Mouse (Mus musculus): ENCODE results near the gene Rras2.

The Rras2 gene

GRCm38 (mm10) chr7:114129281-114129680 is 11.7 kb upstream of the Rras2 start:
- CTCF ChIA-PET: interaction anchor here in 1 of 4 experiments (0.6 kb wide), 1 partner anchor 9 kb away, joined by 10 read pairs; no protein-coding TSS in a partner anchor
- POLR2A ChIA-PET: interaction anchor here in 1 of 4 experiments (0.8 to 1.5 kb wide), 3 partner anchors 10 to 43 kb away, joined by 3 read pairs; no protein-coding TSS in a partner anchor

DNA sequence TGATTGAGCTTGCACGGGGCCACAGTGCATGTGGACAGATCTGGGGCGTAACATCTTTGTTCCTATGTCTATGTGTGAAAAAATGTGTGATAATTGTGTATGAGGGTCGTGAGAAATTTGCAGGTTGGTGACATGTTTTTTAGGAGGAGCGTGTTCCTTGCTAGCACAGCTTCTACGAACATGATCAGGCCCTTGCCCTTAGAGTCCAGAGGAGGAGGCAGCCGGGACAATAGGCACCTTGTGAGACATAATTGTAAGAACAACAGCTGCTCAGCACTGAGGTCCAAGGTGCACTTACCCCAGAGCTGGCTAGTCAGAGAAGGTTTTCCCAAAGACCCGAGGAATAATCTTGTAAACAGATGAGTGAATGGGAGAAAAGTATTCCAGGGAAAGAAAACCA is 599 bp upstream of the Rras2 start:
- POLR2A ChIA-PET: interaction anchor here (0.6 to 2.5 kb wide), 15 partner anchors 8 to 1095 kb away, joined by 3 to 12 read pairs (median 4); partner anchors contain the start of genes Pde3b (in 1 of the 4) and Psma1 (in 1 of the 4)
- CTCF ChIA-PET: no interaction called here

GRCm38 (mm10) chr7:114116711-114117351 is 750 bp downstream of the Rras2 start:
- ChIA-PET POLR2A (interaction anchor here (0.6 to 2.9 kb wide), 33 partner anchors 10 to 659 kb away, joined by 3 to 28 read pairs (median 4); partner anchors contain the start of genes Pde3b (in 1 of the 4) and Psma1 (in 1 of the 4)), CTCF (interaction anchor here in 1 of 4 experiments (0.7 kb wide), 1 partner anchor 866 kb away, joined by 5 read pairs; no protein-coding TSS in a partner anchor)

GRCm38 (mm10) chr7:114115961-114116360 is 1.6 kb downstream of the Rras2 start:
- CTCF ChIA-PET: interaction anchor here in 1 of 4 experiments (0.6 kb wide), 1 partner anchor 160 kb away, joined by 3 read pairs; the partner anchor contains the start of gene Psma1
- POLR2A ChIA-PET: interaction anchor here (0.7 to 2.9 kb wide), 22 partner anchors 9 to 68 kb away, joined by 3 to 28 read pairs (median 4); no protein-coding TSS in a partner anchor

DNA sequence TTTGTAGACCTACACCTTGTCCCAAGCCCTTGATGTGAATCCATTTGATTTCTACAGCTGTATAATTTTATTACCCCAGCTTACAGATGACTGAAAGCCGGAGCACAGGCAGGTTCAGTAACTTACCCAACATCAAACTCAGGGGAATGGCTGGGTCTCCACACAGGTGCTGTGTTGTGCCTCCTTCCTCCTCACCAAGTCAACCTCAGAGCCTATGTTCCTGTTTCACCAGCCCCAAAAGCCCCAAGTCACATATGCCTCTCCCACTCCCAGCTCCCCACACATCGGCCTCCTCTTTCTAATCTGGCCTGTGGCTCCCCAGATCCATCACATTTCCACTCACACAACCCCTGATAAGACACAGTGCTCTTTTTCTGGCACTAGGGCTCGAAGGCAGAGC is 2.6 kb downstream of the Rras2 start:
- CTCF ChIA-PET: no interaction called here
- POLR2A ChIA-PET: interaction anchor here in 3 of 4 experiments (0.6 to 2.9 kb wide), 18 partner anchors 8 to 581 kb away, joined by 3 to 28 read pairs (median 4); partner anchors contain the start of gene Psma1 (in 1 of the 3)

DNA sequence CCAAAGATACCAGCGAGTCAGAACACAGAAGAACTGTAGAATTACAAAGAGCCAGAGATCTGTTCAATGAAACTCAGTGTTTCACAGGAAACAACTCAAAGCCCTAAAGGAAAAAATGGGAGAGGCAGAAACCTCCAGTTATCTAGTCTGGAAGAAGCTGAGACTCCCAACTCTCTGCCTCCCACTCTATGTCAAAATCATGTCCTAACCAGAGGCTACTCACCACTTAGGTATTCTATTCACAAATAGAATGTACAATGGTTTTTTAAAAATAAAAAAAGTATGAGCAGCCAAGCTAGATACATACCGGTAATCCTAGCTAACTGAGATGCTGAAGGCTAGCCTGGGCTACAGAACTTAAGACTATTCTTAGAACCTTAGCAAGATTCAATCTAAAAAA is 3.3 kb downstream of the Rras2 start:
- ChIA-PET POLR2A (interaction anchor here in 2 of 4 experiments (0.9 to 2.9 kb wide), 10 partner anchors 8 to 161 kb away, joined by 3 to 28 read pairs (median 4); partner anchors contain the start of gene Psma1 (in 1 of the 2)), CTCF (no interaction called here)

- ChIA-PET CTCF (no interaction called here), POLR2A (interaction anchor here in 1 of 4 experiments (1.0 to 2.9 kb wide), 6 partner anchors 8 to 103 kb away, joined by 3 to 12 read pairs (median 5); no protein-coding TSS in a partner anchor)
These were observed 7.1 kb downstream of the Rras2 start for GRCm38 (mm10) chr7:114110500-114110899.

GRCm38 (mm10) chr7:114105886-114106285 is 11.7 kb downstream of the Rras2 start:
- ChIA-PET CTCF (interaction anchor here in 1 of 4 experiments (0.6 kb wide), 1 partner anchor 11 kb away, joined by 5 read pairs; no protein-coding TSS in a partner anchor), POLR2A (interaction anchor here in 3 of 4 experiments (0.6 to 3.5 kb wide), 11 partner anchors 9 to 149 kb away, joined by 3 to 28 read pairs (median 3); partner anchors contain the start of gene Copb1 (in 1 of the 3))

- CTCF ChIA-PET: interaction anchor here in 1 of 4 experiments (0.7 kb wide), 1 partner anchor 273 kb away, joined by 3 read pairs; no protein-coding TSS in a partner anchor
- POLR2A ChIA-PET: interaction anchor here in 3 of 4 experiments (0.9 to 1.2 kb wide), 4 partner anchors 9 to 312 kb away, joined by 3 to 4 read pairs (median 3); no protein-coding TSS in a partner anchor
These were observed 13.8 kb downstream of the Rras2 start for GRCm38 (mm10) chr7:114103629-114104347.

DNA sequence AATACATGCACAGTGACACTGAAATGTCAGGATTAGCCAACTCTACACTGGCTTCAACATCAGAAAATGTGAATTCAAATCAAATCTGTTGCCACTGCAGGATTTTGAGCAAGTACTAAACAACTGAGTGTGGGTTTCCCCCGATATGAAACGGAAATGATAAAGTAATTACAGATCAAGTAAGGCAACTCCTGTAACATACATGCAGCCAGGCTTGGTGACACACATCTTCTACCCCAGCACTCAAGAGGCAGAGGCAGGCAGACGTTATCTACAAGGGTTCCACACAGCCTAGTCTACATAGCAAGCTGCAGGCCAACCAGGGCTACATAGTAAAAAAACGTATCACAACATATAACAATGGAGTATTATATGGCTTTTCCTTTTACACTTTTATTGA is 14.4 kb downstream of the Rras2 start:
- CTCF ChIA-PET: interaction anchor here in 1 of 4 experiments (0.7 kb wide), 1 partner anchor 272 kb away, joined by 3 read pairs; no protein-coding TSS in a partner anchor
- POLR2A ChIA-PET: interaction anchor here in 1 of 4 experiments (1.2 kb wide), 1 partner anchor 37 kb away, joined by 3 read pairs; no protein-coding TSS in a partner anchor

- POLR2A ChIA-PET: interaction anchor here in 1 of 4 experiments (0.7 to 1.0 kb wide), 3 partner anchors 15 to 1408 kb away, joined by 3 to 4 read pairs (median 3); no protein-coding TSS in a partner anchor
These were observed 15.0 kb downstream of the Rras2 start for GRCm38 (mm10) chr7:114102609-114103008.

GRCm38 (mm10) chr7:114101412-114101811 is 16.2 kb downstream of the Rras2 start:
- CTCF ChIA-PET: no interaction called here
- POLR2A ChIA-PET: interaction anchor here in 2 of 4 experiments (0.6 to 1.6 kb wide), 10 partner anchors 8 to 39 kb away, joined by 3 to 9 read pairs (median 3); no protein-coding TSS in a partner anchor

More at GRCm38 (mm10) chr7:114102609-114103008, 15.0 kb downstream of the Rras2 start:
- CTCF ChIA-PET: no interaction called here

GRCm38 (mm10) chr7:114093548-114094174 is 23.9 kb downstream of the Rras2 start:
- ChIA-PET CTCF (interaction anchor here in 1 of 4 experiments (0.7 kb wide), 1 partner anchor 1874 kb away, joined by 3 read pairs; no protein-coding TSS in a partner anchor), POLR2A (interaction anchor here in 1 of 4 experiments (0.6 kb wide), 1 partner anchor 20 kb away, joined by 3 read pairs; no protein-coding TSS in a partner anchor)

DNA sequence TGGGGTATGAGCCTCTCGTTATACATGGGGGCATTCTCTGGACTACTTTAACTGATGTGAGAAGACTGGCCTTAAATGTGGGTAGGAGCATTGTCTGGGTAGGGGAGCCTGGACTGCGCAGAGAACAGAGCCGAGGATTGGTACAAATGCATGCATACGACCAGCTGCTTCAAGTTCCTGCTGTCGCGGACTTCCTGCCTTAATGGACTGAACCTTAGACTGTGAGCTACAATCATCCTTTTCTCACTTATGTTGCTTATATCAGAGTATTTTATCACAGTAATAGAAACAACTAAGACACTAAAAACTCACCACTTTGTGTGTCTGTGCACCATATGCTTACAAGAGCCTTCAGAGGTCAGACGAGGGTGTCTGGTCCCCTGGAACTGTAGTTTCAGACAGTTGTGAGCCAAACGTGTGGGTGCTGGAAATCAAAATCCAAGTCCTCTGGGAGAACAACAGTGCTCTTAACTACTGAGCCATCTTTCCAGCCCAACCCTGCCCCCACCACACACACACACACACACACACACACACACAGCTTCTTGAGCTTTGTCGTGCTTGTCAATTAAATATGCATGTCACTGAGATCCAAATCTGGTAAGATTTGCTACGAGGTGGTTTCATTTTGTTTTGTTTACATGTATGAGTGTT is 26.6 kb downstream of the Rras2 start:
- POLR2A ChIA-PET: interaction anchor here in 2 of 4 experiments (0.8 to 1.9 kb wide), 5 partner anchors 9 to 28 kb away, joined by 3 to 9 read pairs (median 4); no protein-coding TSS in a partner anchor
- CTCF ChIA-PET: no interaction called here

- ChIA-PET CTCF (no interaction called here), POLR2A (interaction anchor here in 2 of 4 experiments (0.8 to 1.6 kb wide), 3 partner anchors 8 to 26 kb away, joined by 3 to 9 read pairs (median 4); no protein-coding TSS in a partner anchor)
These were observed 27.4 kb downstream of the Rras2 start for GRCm38 (mm10) chr7:114090231-114090630.

- POLR2A ChIA-PET: interaction anchor here in 2 of 4 experiments (1.0 to 1.5 kb wide), 4 partner anchors 10 to 28 kb away, joined by 4 to 5 read pairs (median 4); no protein-coding TSS in a partner anchor
- CTCF ChIA-PET: no interaction called here
These were observed 28.7 kb downstream of the Rras2 start for GRCm38 (mm10) chr7:114088918-114089317.

DNA sequence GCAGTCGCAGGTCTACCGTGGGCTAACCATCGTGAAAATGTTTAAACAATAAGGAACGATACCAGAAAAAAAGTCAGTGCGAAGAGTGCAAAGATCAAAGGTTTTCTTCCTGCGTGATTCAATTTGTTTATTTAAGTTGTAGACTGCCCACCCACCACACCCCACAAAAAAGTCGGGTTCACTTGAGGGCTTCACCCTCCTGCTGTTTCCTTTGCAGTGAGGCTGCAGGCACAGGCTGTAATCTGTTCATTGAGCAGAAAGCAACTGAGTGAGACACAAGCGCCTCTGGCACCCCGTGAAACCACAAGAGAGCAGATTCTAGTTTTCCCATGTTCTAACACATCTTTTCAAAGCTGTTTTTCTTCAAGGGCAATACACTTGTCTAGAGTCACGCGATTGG is 29.6 kb downstream of the Rras2 start:
- CTCF ChIA-PET: interaction anchor here in 1 of 4 experiments (0.9 kb wide), 1 partner anchor 776 kb away, joined by 3 read pairs; no protein-coding TSS in a partner anchor
- POLR2A ChIA-PET: interaction anchor here in 2 of 4 experiments (0.5 to 2.4 kb wide), 8 partner anchors 10 to 956 kb away, joined by 3 to 15 read pairs (median 4); no protein-coding TSS in a partner anchor
